Mouse (Mus musculus): ENCODE data around the gene Gm38392. TPM values are rescaled to one million over a fixed set of nuclear protein-coding genes. Genes with fewer than 3 reads are reported as not detected.

The Gm38392 gene
- 0.20 and 0.99 TPM in 2 replicates for polyA plus RNA-seq (2015; fragmentation: Nextera tagmentation; extraction: Ambion mirVana)

DNA sequence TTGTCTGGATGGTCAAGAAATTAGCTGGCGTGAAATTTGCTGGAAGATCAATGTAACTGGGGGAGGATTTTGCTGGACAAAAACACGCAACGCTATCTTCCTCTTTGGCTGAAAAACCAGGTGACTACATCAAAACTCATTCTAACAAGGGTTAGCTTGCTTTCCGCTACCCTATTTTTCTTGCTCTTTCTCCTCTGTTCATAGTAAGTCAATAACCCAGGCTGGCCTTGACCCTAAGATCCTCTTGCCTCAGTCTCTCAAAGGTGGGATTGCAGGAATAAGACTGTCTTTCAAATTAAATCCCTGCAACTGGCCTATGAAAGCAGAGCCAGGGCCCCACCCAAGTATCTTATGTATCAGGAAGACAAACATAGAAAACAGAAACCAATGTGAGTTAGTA, at the start of gene Gm38392:
TSS of gene Gm38392 (minus strand) at position 101 of the 400 bp plus-strand sequence.

DNA sequence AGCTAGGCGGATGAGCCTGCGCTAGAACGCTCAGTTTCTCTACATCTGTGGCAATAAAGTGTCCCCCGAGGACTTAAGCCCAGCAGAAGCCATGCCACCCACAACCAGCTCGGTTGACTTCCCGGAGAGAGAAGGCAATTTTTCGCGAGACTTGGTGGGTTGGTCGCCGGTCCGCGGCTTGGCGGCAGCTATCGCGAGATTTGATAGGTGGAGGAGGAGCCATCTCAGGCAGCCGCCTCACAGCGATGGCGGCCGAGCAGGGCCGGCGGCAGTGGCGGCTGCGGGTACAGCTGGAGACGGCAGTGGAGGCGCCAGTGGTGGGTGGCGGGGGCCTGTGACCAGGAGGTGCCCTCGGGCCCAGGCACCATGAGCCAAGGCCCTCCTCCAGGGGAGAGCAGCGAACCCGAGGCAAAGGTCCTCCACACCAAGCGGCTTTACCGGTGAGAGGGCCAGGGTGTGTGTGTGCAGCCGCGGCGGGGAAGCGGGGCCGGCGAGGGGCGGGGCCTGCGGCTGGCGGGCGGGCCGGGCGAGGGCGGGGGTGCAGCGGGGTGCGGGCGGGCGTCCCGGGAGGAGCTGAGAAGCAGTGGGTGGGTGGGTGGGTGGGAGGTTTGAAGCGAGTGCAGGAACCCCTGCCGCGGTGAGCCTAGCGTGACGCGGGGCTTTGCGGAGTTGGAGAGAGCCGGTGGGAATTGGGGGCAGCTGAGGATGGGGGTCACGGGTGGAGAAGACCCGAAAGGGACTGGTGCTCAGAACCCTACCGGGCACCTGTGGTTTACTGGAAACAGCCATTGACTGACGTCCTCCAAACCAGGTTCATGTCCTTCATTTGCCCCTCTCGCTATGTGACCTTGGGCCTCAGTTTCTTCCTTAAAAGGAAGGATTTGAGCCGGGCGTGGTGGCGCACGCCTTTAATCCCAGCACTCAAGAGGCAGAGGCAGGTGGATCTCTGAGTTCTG, 49.3 kb upstream of the Gm38392 start, which contains the start of the genes Tmem79 and Smg5:
TSS of gene Tmem79 (minus strand) at position 91 of the 956 bp plus-strand sequence.
TSS of gene Smg5 (plus strand) at position 203 of the 956 bp plus-strand sequence.

DNA sequence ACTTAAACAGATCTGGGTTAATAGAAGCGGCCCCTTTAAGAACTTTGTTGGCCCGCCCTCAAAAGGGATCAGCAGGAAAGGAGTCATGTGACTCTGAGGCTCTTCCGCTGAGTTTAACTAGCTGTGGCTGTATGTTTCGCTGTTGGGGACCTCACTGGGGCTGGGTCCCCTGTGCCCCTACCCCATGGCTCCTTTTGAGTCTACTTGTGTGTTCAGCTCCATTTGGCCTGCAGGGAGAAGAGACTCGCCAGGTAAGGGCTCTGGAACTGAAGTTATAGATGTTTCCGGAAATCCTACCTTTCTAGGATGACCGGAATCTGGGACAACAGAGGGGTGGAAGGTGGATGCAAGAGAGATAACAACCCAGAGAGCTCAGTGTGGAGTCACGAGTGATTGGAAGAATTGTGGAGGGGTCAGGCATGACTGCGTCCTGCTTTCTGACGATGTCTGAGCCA, 38.0 kb upstream of the Gm38392 start, which contains the start of gene Glmp:
TSS of gene Glmp (plus strand) at position 73 of the 455 bp plus-strand sequence.

DNA sequence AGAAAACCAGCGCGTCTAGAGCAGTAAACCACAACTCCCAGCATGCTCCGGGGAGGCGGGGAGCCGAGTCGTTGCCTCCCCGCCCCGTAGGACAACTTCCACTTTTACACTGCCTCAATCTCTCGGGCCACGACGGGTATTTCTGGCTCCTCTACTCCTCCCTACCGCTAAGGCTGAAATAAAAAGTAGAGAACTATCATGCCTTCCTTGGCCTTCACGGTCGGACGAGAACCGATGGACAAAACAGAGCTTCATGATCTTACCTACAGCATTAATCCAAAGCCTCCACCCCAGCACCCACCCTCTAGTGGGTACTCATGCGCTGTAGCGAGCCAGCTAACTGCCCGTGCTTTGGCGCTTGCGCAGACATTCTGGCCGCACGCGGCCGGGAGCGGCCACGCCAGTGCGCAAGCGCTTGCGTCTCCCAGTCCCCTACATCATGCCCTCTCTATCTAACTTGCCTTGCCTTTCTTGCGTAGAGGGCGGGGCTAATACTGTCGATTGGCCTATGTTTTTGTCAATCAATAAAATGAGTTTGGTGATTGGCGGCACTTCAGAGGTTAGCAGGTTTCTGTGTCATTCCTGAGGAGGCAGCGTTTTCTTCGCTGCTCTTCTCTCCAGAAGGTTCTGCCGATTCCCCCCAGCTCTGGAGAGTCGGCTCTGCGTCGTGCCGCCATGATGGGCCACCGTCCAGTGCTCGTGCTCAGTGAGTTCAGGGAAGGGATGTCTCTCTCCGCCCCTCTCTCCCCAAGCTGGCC, 9.7 kb upstream of the Gm38392 start, which contains the start of the genes Tsacc and Cct3:
TSS of gene Tsacc (minus strand) at position 439 of the 758 bp plus-strand sequence.
TSS of gene Cct3 (plus strand) at position 556 of the 758 bp plus-strand sequence.

DNA sequence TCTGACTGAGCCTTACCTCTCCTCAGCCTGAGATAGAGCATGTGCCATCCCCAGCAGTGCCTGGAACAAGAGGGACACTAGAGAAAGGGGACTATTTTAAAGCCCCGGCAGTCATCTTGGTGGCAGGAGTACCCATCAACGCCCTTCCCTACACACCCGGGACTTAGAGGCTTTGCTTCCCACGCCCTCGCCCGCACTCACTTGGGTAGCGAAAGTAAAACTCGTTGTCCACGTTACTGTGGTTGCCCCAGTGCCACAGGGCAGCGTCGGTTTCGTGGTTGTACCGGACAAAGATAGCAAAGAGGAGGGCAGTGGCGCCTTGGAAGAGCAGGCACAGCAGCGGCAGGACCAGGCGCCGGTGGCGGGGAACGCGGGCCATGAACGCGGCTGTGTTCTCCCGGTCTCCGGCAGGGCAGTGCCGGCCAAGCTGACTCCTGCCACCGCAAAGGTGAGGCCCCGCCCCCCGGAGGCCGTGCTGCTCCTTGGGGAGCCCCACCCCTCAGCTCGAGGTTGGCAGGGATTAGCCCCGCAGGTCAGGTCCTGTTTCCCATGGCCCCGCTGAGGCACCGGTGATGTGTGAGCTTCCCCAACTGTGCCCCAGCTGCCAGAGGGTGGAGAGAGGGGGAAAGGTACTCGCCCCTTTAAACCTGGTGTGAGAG, 32.6 kb downstream of the Gm38392 start, which contains the start of gene Rhbg:
TSS of gene Rhbg (minus strand) at position 442 of the 659 bp plus-strand sequence.

Small RNA genes lying within 50 kb of the gene (microRNA-seq; reads per million reads assigned to microRNA genes)
- gene Gm25641 (not detected), gene Mir3093 (not detected), gene Mir9-1 (not detected)

Other genes with a start within 250 kb of the Gm38392 start
- gene Gpatch4, start 244.1 kb downstream of the Gm38392 start, polyA plus RNA-seq (2015; fragmentation: Nextera tagmentation; extraction: Ambion mirVana): 15.3 and 17.0 TPM in 2 replicates
- gene Naxe, start 228.7 kb downstream of the Gm38392 start, polyA plus RNA-seq (2015; fragmentation: Nextera tagmentation; extraction: Ambion mirVana): 110 and 112 TPM in 2 replicates
- not detected in 2 replicates for gene Ttc24, start 208.9 kb downstream of the Gm38392 start, polyA plus RNA-seq (2015; fragmentation: Nextera tagmentation; extraction: Ambion mirVana)
- 3.7 and 4.6 TPM in 2 replicates for gene Iqgap3, start 205.2 kb downstream of the Gm38392 start, polyA plus RNA-seq (2015; fragmentation: Nextera tagmentation; extraction: Ambion mirVana)
- gene Mef2d, start 144.8 kb downstream of the Gm38392 start, polyA plus RNA-seq (2015; fragmentation: Nextera tagmentation; extraction: Ambion mirVana): 15.1 and 16.4 TPM in 2 replicates
- 1.3 and 2.0 TPM in 2 replicates for gene Rhbg, start 32.5 kb downstream of the Gm38392 start, polyA plus RNA-seq (2015; fragmentation: Nextera tagmentation; extraction: Ambion mirVana)
- gene Tsacc, start 9.8 kb upstream of the Gm38392 start, polyA plus RNA-seq (2015; fragmentation: Nextera tagmentation; extraction: Ambion mirVana): 9.2 and 10.0 TPM in 2 replicates
- gene Cct3, start 9.9 kb upstream of the Gm38392 start, polyA plus RNA-seq (2015; fragmentation: Nextera tagmentation; extraction: Ambion mirVana): 308 and 322 TPM in 2 replicates
- gene Glmp, start 37.8 kb upstream of the Gm38392 start, polyA plus RNA-seq (2015; fragmentation: Nextera tagmentation; extraction: Ambion mirVana): 157 and 169 TPM in 2 replicates
- 29.9 and 30.1 TPM in 2 replicates for gene Tmem79, start 48.9 kb upstream of the Gm38392 start, polyA plus RNA-seq (2015; fragmentation: Nextera tagmentation; extraction: Ambion mirVana)
- 25.6 and 28.1 TPM in 2 replicates for gene Smg5, start 49.0 kb upstream of the Gm38392 start, polyA plus RNA-seq (2015; fragmentation: Nextera tagmentation; extraction: Ambion mirVana)
- gene Paqr6, start 77.4 kb upstream of the Gm38392 start, polyA plus RNA-seq (2015; fragmentation: Nextera tagmentation; extraction: Ambion mirVana): 45.2 and 47.2 TPM in 2 replicates
- 1.2 and 1.5 TPM in 2 replicates for gene Bglap3, start 85.5 kb upstream of the Gm38392 start, polyA plus RNA-seq (2015; fragmentation: Nextera tagmentation; extraction: Ambion mirVana)
- gene Bglap2, start 91.5 kb upstream of the Gm38392 start, polyA plus RNA-seq (2015; fragmentation: Nextera tagmentation; extraction: Ambion mirVana): 4.9 and 8.9 TPM in 2 replicates
- gene Bglap, start 97.3 kb upstream of the Gm38392 start, polyA plus RNA-seq (2015; fragmentation: Nextera tagmentation; extraction: Ambion mirVana): 0.49 TPM in 1 of 2 replicates, not detected in the other
- 45.0 and 46.8 TPM in 2 replicates for gene Pmf1, start 123.1 kb upstream of the Gm38392 start, polyA plus RNA-seq (2015; fragmentation: Nextera tagmentation; extraction: Ambion mirVana)
- 10.1 TPM in 2 replicates for gene Slc25a44, start 137.9 kb upstream of the Gm38392 start, polyA plus RNA-seq (2015; fragmentation: Nextera tagmentation; extraction: Ambion mirVana)
- gene Sema4a, start 174.0 kb upstream of the Gm38392 start, polyA plus RNA-seq (2015; fragmentation: Nextera tagmentation; extraction: Ambion mirVana): 17.7 and 20.0 TPM in 2 replicates
- 294 and 327 TPM in 2 replicates for gene Lmna, start 222.7 kb upstream of the Gm38392 start, polyA plus RNA-seq (2015; fragmentation: Nextera tagmentation; extraction: Ambion mirVana)
- gene Mex3a, start 245.2 kb upstream of the Gm38392 start, polyA plus RNA-seq (2015; fragmentation: Nextera tagmentation; extraction: Ambion mirVana): 2.1 TPM in 2 replicates

Measured in urinary bladder, postnatal 0 days (tissue).